In the genomic region with DNA sequence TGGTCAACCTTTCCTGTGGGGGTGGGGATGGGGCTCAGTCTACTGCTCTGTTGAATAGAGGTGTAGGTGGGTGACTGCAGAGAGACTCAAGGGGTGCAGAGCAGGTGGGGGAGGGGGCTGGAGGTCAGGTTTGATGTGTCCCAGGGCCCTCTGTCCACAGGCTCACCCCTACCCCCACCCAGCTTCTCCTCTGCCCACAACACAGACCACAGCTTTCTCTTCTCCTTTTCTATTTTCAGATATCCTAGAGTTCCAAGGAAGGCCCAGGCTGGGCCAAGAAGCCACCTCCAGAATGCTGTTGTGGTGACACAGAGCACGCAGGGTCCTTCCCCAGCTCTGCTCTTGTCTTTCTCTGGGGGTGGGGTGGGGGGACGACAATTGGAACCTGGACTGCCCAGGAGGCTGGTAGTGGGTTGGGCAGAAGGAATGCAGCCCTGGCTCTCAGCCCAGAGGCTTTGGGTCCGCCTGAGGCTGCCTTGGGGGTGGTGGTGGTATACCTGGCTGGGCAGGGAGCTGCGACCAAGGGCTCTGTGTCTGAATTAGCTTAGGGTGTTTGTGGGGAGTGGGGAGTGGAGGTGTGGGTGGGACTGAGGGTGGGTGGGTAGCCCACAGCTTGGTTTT, we compare ENCODE assay signal across 9 mouse cellular contexts. TPM values are rescaled to one million over a fixed set of nuclear protein-coding genes. Genes with fewer than 3 reads are reported as not detected.
A peak's percentile ranks its signal among the peaks of the same experiment; 100 is the strongest.
DNase-seq lines count a peak whose midpoint lies in the region; ATAC-seq and TF ChIP-seq lines count a peak whose summit lies in the region.
"Had no signal": no experiment of that assay in that cellular context is flagged by ENCODE, and none has a peak within 500 bp of the region (broad histone marks: within the 10 kb centered on the region; RNA-seq: fewer than 3 reads in every experiment).

No protein-coding gene starts in this region.

- H3K36me3 ChIP-seq in hindbrain, embryonic 10.5 days = no peaks in the 10 kb centered on the region
- no peaks in the 10 kb centered on the region for H3K36me3 ChIP-seq in hindbrain, postnatal 0 days (ENCODE audit: insufficient read depth, low read length)
- H3K36me3 ChIP-seq in macrophage (ENCODE audit: inconsistent target) = no peaks in the 10 kb centered on the region

- H3K9ac ChIP-seq in hindbrain, postnatal 0 days (replicated peaks; ENCODE audit: low read length) = no peak overlapping the region

- H3K79me2 ChIP-seq in macrophage (ENCODE audit: inconsistent target) = no peaks in the 10 kb centered on the region

- no peaks in the 10 kb centered on the region for H3K9me3 ChIP-seq in hindbrain, embryonic 10.5 days
- no peaks in the 10 kb centered on the region for H3K9me3 ChIP-seq in hindbrain, postnatal 0 days (ENCODE audit: low read length)

- peaks cover 25% of the 10 kb centered on the region for H3K4me1 ChIP-seq in hindbrain, embryonic 10.5 days (replicated peaks)
- H3K4me1 ChIP-seq in hindbrain, postnatal 0 days (ENCODE audit: insufficient read depth, low read length) = no peaks in the 10 kb centered on the region

- peaks cover 15% of the 10 kb centered on the region for H3K27me3 ChIP-seq in hindbrain, embryonic 10.5 days (ENCODE audit: insufficient read depth, poor library complexity, severe bottlenecking)
- H3K27me3 ChIP-seq in hindbrain, postnatal 0 days (ENCODE audit: insufficient read depth, low read length) = 0 out of 2 replicates have a peak, but pooled peaks cover under 1% of the 10 kb centered on the region

- H3K4me2 ChIP-seq in hindbrain, postnatal 0 days (ENCODE audit: low read depth, low read length) = no peak overlapping the region

- H3K27ac ChIP-seq in hindbrain, embryonic 10.5 days = 0 out of 2 replicates have a peak overlapping the region, but pooled peaks have one; percentile 24
- no peak overlapping the region for H3K27ac ChIP-seq in hindbrain, postnatal 0 days
- peak overlapping the region; percentile 90 for H3K27ac ChIP-seq in macrophage

- no peak overlapping the region for H3K4me3 ChIP-seq in hindbrain, embryonic 10.5 days
- H3K4me3 ChIP-seq in hindbrain, postnatal 0 days (ENCODE audit: low read length) = no peak overlapping the region
- H3K4me3 ChIP-seq in macrophage (ENCODE audit: inconsistent target) = peak overlapping the region; percentile 12
- H3K4me3 ChIP-seq: erythroblast, embryonic 14.5 days had no signal

- no peak for TF ChIP-seq CTCF in hindbrain, postnatal 0 days (IDR thresholded peaks at IDR 0.05; ENCODE audit: low read depth)

- WGBS in hindbrain, embryonic 10.5 days = 56% methylated on average over 4 of the region's 4 CpGs
- 53% methylated on average over 4 of the region's 4 CpGs for WGBS in hindbrain, postnatal 0 days
- 11% methylated on average over 4 of the region's 4 CpGs for WGBS in macrophage (ENCODE audit: missing documents)

- no peak for DNase-seq in hindbrain, embryonic 10.5 days (ENCODE audit: low spot score)
- no peak for DNase-seq in hindbrain, postnatal 0 days (ENCODE audit: low spot score)
- peak; percentile 30 for DNase-seq in brain, adult 2 months (ENCODE audit: low read depth, low spot score)
- peak; percentile 85 for DNase-seq in kidney, postnatal 14 days
- DNase-seq in thymus, postnatal 36 days = no peak
- no peak for DNase-seq in right cerebral cortex, postnatal 25 days
- no peak for DNase-seq in frontal cortex, postnatal 36 days (ENCODE audit: low spot score in 2 of 2)

- ATAC-seq in hindbrain, postnatal 0 days = no peak

RNA-seq across cellular contexts. Expression of a gene that starts 13.2 kb away (rescaled TPM):
- polyA plus RNA-seq in hindbrain, embryonic 10.5 days (2016; fragmentation: Nextera tagmentation; extraction: Ambion mirVana) = 4.5 and 5.2 TPM in 2 replicates
- 6.8 and 8.0 TPM in 2 replicates for total RNA-seq in hindbrain, postnatal 0 days (2014; rRNA removed)
- polyA plus RNA-seq in hindbrain, postnatal 0 days (2015; fragmentation: Nextera tagmentation; extraction: Ambion mirVana) = 7.5 and 7.9 TPM in 2 replicates
- total RNA-seq in macrophage (2018; cell fraction: chromatin; rRNA removed) = 100 to 1,000 TPM in 4 of 26 experiments, 10 to 100 TPM in 20, 1 to 10 TPM in 2; 7.9 to 140 (median 41.4) TPM
- total RNA-seq in macrophage (2018; cell fraction: cytosol; rRNA removed) = 10 to 100 TPM in 14 of 26 experiments, 1 to 10 TPM in 12; 3.2 to 31.8 (median 12.4) TPM
- total RNA-seq in macrophage (2018; cell fraction: nucleus; rRNA removed) = 100 to 1,000 TPM in 1 of 26 experiments, 10 to 100 TPM in 20, 1 to 10 TPM in 5; 6.8 to 103 (median 22.2) TPM
- 10.2 to 38.1 TPM (median 20.3 TPM) in 3 replicates for polyA plus RNA-seq in macrophage (2018)

Comparison
In these comparisons a context has a peak if more than half of its experiments do, and no peak if none do; other contexts are left out.
1. DNase-seq: peak in brain, adult 2 months (single experiment) and kidney, postnatal 14 days (single experiment); none in hindbrain, embryonic 10.5 days (single experiment), hindbrain, postnatal 0 days (single experiment), thymus, postnatal 36 days (0 of 2), right cerebral cortex, postnatal 25 days (single experiment) and frontal cortex, postnatal 36 days (0 of 2).